Mouse (Mus musculus) MEL (cell line): ENCODE measurements around the gene Cuzd1. TPM values are rescaled to one million over a fixed set of nuclear protein-coding genes. Genes with fewer than 3 reads are reported as not detected.
A peak's percentile ranks its signal among the peaks of the same experiment; 100 is the strongest.

ENCODE experiments used
- DNase-seq: peaks from one replicate; pipeline ENCODE4 v3.0.0; 2011; ENCODE audit warnings: low read depth, low spot score
- H3K27ac ChIP-seq: 2 replicates; pipeline ENCODE4 v1.5.1; 2012; ENCODE audit warnings: low read depth, mild to moderate bottlenecking, control low read depth, low read length, moderate library complexity; ENCODE audit not compliant: control insufficient read depth
- H3K27me3 ChIP-seq, 2 experiments: fragments of 150-350 bp in 1 of 2; sonication (generic) in 1 of 2; 2 replicates each; pipeline ENCODE4 v1.6.1; 2012; ENCODE audit warnings: low read length in 2 of 2, mild to moderate bottlenecking in 2 of 2, improper control_type of control experiment in 1 of 2, moderate library complexity in 1 of 2; ENCODE audit not compliant: insufficient read depth in 2 of 2, control insufficient read depth in 1 of 2
- H3K36me3 ChIP-seq, 2 experiments: 2 replicates each; pipeline ENCODE4 v1.6.1; 2012 to 2014; ENCODE audit warnings: low read length in 2 of 2, improper control_type of control experiment in 1 of 2, inconsistent platforms in 1 of 2, mild to moderate bottlenecking in 1 of 2; ENCODE audit not compliant: insufficient read depth in 2 of 2, control insufficient read depth in 1 of 2
- H3K4me1 ChIP-seq, 2 experiments: fragments of 150-350 bp in 1 of 2; sonication (generic) in 1 of 2; 2 replicates each; pipeline ENCODE4 v1.6.1; 2012; ENCODE audit warnings: low read length in 2 of 2, improper control_type of control experiment in 1 of 2, mild to moderate bottlenecking in 1 of 2; ENCODE audit not compliant: insufficient read depth in 2 of 2, control insufficient read depth in 1 of 2
- H3K4me3 ChIP-seq, 2 experiments: fragments of 150-350 bp in 1 of 2; sonication (generic) in 1 of 2; 2 replicates each; pipeline ENCODE4 v1.5.1; 2012; ENCODE audit warnings: low read depth in 2 of 2, low read length in 2 of 2, mild to moderate bottlenecking in 2 of 2, moderate library complexity in 2 of 2, control low read depth in 1 of 2, improper control_type of control experiment in 1 of 2; ENCODE audit not compliant: control insufficient read depth in 1 of 2, insufficient read depth in 1 of 2
- H3K79me2 ChIP-seq: 2 replicates; pipeline ENCODE4 v1.6.1; 2012; ENCODE audit warnings: mild to moderate bottlenecking, low read length, moderate library complexity; ENCODE audit not compliant: control insufficient read depth, poor library complexity, insufficient read depth
- H3K9ac ChIP-seq: 2 replicates; pipeline ENCODE4 v1.6.1; 2012; ENCODE audit warnings: low read depth, mild to moderate bottlenecking, control low read depth, low read length, moderate library complexity; ENCODE audit not compliant: control insufficient read depth, poor library complexity, severe bottlenecking
- H3K9me3 ChIP-seq: fragments of 150-350 bp; sonication (generic); replicated peaks from 2 replicates; pipeline ENCODE4 v1.6.1; 2012; ENCODE audit warnings: mild to moderate bottlenecking, low read length, improper control_type of control experiment, moderate library complexity; ENCODE audit not compliant: insufficient read depth
- BHLHE40 ChIP-seq: IDR thresholded peaks from 2 replicates; pipeline ENCODE4 v1.6.1; 2012; ENCODE audit warnings: low read depth, mild to moderate bottlenecking, inconsistent platforms, low read length, improper control_type of control experiment, borderline replicate concordance
- CHD1 ChIP-seq: IDR thresholded peaks from 2 replicates; pipeline ENCODE4 v1.6.1; 2012; ENCODE audit warnings: low read depth, mild to moderate bottlenecking, inconsistent platforms, low read length, improper control_type of control experiment
- CHD2 ChIP-seq: IDR thresholded peaks from 2 replicates; pipeline ENCODE4 v1.6.1; 2011; ENCODE audit warnings: low read length, improper control_type of control experiment
- CTCF ChIP-seq, 3 experiments: IDR thresholded peaks in 2 of 3; conservative IDR thresholded peaks in 1 of 3; 2 replicates each; pipeline ENCODE4 v1.5.1; 2011 to 2012; ENCODE audit warnings: low read length in 3 of 3, low read depth in 2 of 3, mild to moderate bottlenecking in 2 of 3, improper control_type of control experiment in 1 of 3, inconsistent platforms in 1 of 3, mixed read lengths in 1 of 3, moderate library complexity in 1 of 3; ENCODE audit not compliant: control insufficient read depth in 1 of 3, insufficient read depth in 1 of 3, poor library complexity in 1 of 3, severe bottlenecking in 1 of 3
- E2F4 ChIP-seq: IDR thresholded peaks from 2 replicates; pipeline ENCODE4 v1.6.1; 2011; ENCODE audit warnings: low read depth, low read length, improper control_type of control experiment, borderline replicate concordance
- ELF1 ChIP-seq: IDR thresholded peaks from 2 replicates; pipeline ENCODE4 v1.6.1; 2014; ENCODE audit warnings: low read depth, mild to moderate bottlenecking, inconsistent platforms, low read length, improper control_type of control experiment, moderate library complexity
- EP300 ChIP-seq, 2 experiments: IDR thresholded peaks; 2 replicates each; pipeline ENCODE4 v1.6.1; 2011; ENCODE audit warnings: improper control_type of control experiment in 2 of 2, low read length in 2 of 2, low read depth in 1 of 2, mild to moderate bottlenecking in 1 of 2
- ETS1 ChIP-seq: IDR thresholded peaks from 2 replicates; pipeline ENCODE4 v1.6.1; 2012; ENCODE audit warnings: low read depth, mild to moderate bottlenecking, inconsistent platforms, low read length, improper control_type of control experiment, moderate library complexity
- GABPA ChIP-seq: IDR thresholded peaks from 2 replicates; pipeline ENCODE4 v1.6.1; 2012; ENCODE audit warnings: low read depth, mild to moderate bottlenecking, inconsistent platforms, low read length, improper control_type of control experiment, moderate library complexity
- GATA1 ChIP-seq: IDR thresholded peaks from 2 replicates; pipeline ENCODE4 v1.6.1; 2011; ENCODE audit warnings: low read depth, low read length, improper control_type of control experiment
- HCFC1 ChIP-seq: IDR thresholded peaks from 2 replicates; pipeline ENCODE4 v1.6.1; 2012; ENCODE audit warnings: low read depth, mild to moderate bottlenecking, inconsistent platforms, low read length, improper control_type of control experiment, moderate library complexity
- JUND ChIP-seq: IDR thresholded peaks from 2 replicates; pipeline ENCODE4 v1.6.1; 2011; ENCODE audit warnings: low read depth, mild to moderate bottlenecking, improper control_type of control experiment, low read length
- KAT2A ChIP-seq: conservative IDR thresholded peaks from 2 replicates; pipeline ENCODE4 v1.6.1; 2012; ENCODE audit warnings: low read depth, low read length, improper control_type of control experiment, inconsistent platforms
- MAFK ChIP-seq: IDR thresholded peaks from 2 replicates; pipeline ENCODE4 v1.6.1; 2011; ENCODE audit warnings: low read depth, mild to moderate bottlenecking, low read length, improper control_type of control experiment, borderline replicate concordance
- MAX ChIP-seq: IDR thresholded peaks from 2 replicates; pipeline ENCODE4 v1.6.1; 2011; ENCODE audit warnings: low read length, improper control_type of control experiment
- MAZ ChIP-seq: IDR thresholded peaks from 2 replicates; pipeline ENCODE4 v1.6.1; 2012; ENCODE audit warnings: low read depth, mild to moderate bottlenecking, inconsistent platforms, low read length, improper control_type of control experiment
- MEF2A ChIP-seq: IDR thresholded peaks from 2 replicates; pipeline ENCODE4 v1.6.1; 2014; ENCODE audit warnings: low read depth, mild to moderate bottlenecking, inconsistent platforms, low read length, improper control_type of control experiment; ENCODE audit not compliant: poor library complexity, insufficient replicate concordance, severe bottlenecking; ENCODE audit errors: extremely low read depth
- MXI1 ChIP-seq: IDR thresholded peaks from 2 replicates; pipeline ENCODE4 v1.6.1; 2011; ENCODE audit warnings: mild to moderate bottlenecking, low read depth, low read length, improper control_type of control experiment
- MYB ChIP-seq: IDR thresholded peaks from 2 replicates; pipeline ENCODE4 v1.6.1; 2011; ENCODE audit warnings: mild to moderate bottlenecking, low read depth, low read length, improper control_type of control experiment
- MYC ChIP-seq: IDR thresholded peaks from 2 replicates; pipeline ENCODE4 v1.6.1; 2011; ENCODE audit warnings: low read depth, mild to moderate bottlenecking, low read length, improper control_type of control experiment, moderate library complexity
- NELFE ChIP-seq: IDR thresholded peaks from 2 replicates; pipeline ENCODE4 v1.6.1; 2011; ENCODE audit warnings: low read depth, low read length, improper control_type of control experiment
- NRF1 ChIP-seq: IDR thresholded peaks from 2 replicates; pipeline ENCODE4 v1.6.1; 2014; ENCODE audit warnings: low read depth, mild to moderate bottlenecking, inconsistent platforms, low read length, improper control_type of control experiment, moderate library complexity; ENCODE audit not compliant: poor library complexity, insufficient read depth, severe bottlenecking
- POLR2A ChIP-seq, 2 experiments: IDR thresholded peaks; 2 replicates each; pipeline ENCODE4 v1.6.1; 2011 to 2012; ENCODE audit warnings: low read length in 2 of 2, mild to moderate bottlenecking in 2 of 2, control low read depth in 1 of 2, improper control_type of control experiment in 1 of 2, low read depth in 1 of 2, moderate library complexity in 1 of 2; ENCODE audit not compliant: control insufficient read depth in 1 of 2, insufficient read depth in 1 of 2, poor library complexity in 1 of 2
- POLR2AphosphoS2 ChIP-seq: IDR thresholded peaks from 2 replicates; pipeline ENCODE4 v1.6.1; 2011; ENCODE audit warnings: low read length, improper control_type of control experiment
- RAD21 ChIP-seq: IDR thresholded peaks from 2 replicates; pipeline ENCODE4 v1.6.1; 2011; ENCODE audit warnings: mild to moderate bottlenecking, low read depth, low read length, improper control_type of control experiment
- RCOR1 ChIP-seq: IDR thresholded peaks from 2 replicates; pipeline ENCODE4 v1.6.1; 2012; ENCODE audit warnings: low read depth, mild to moderate bottlenecking, inconsistent platforms, low read length, improper control_type of control experiment
- SMC3 ChIP-seq: IDR thresholded peaks from 2 replicates; pipeline ENCODE4 v1.6.1; 2011; ENCODE audit warnings: low read depth, low read length, improper control_type of control experiment
- TBP ChIP-seq: IDR thresholded peaks from 2 replicates; pipeline ENCODE4 v1.8.0; 2011; ENCODE audit warnings: low read depth, low read length, improper control_type of control experiment
- TCF12 ChIP-seq: IDR thresholded peaks from 2 replicates; pipeline ENCODE4 v1.6.1; 2014; ENCODE audit warnings: low read depth, mild to moderate bottlenecking, inconsistent platforms, low read length, improper control_type of control experiment, moderate library complexity
- UBTF ChIP-seq: IDR thresholded peaks from 2 replicates; pipeline ENCODE4 v1.6.1; 2012; ENCODE audit warnings: low read depth, mild to moderate bottlenecking, inconsistent platforms, low read length, improper control_type of control experiment, moderate library complexity, borderline replicate concordance; ENCODE audit not compliant: insufficient read depth
- USF1 ChIP-seq: IDR thresholded peaks from 2 replicates; pipeline ENCODE4 v1.6.1; 2014; ENCODE audit warnings: low read depth, mild to moderate bottlenecking, inconsistent platforms, low read length, improper control_type of control experiment, moderate library complexity
- USF2 ChIP-seq, 2 experiments: IDR thresholded peaks; 2 replicates each; pipeline ENCODE4 v1.6.1; 2011 to 2012; ENCODE audit warnings: improper control_type of control experiment in 2 of 2, low read length in 2 of 2, borderline replicate concordance in 1 of 2, inconsistent platforms in 1 of 2, low read depth in 1 of 2, mild to moderate bottlenecking in 1 of 2; ENCODE audit not compliant: insufficient read depth in 1 of 2
- ZC3H11A ChIP-seq: IDR thresholded peaks from 2 replicates; pipeline ENCODE4 v1.6.1; 2012; ENCODE audit warnings: low read depth, mild to moderate bottlenecking, inconsistent platforms, low read length, improper control_type of control experiment
- ZKSCAN1 ChIP-seq: IDR thresholded peaks from 2 replicates; pipeline ENCODE4 v1.6.1; 2012; ENCODE audit warnings: low read depth, mild to moderate bottlenecking, inconsistent platforms, low read length, improper control_type of control experiment, moderate library complexity
- ZMIZ1 ChIP-seq: IDR thresholded peaks from 2 replicates; pipeline ENCODE4 v1.6.1; 2012; ENCODE audit warnings: low read depth, mild to moderate bottlenecking, inconsistent platforms, low read length, improper control_type of control experiment, moderate library complexity
- polyA plus RNA-seq, 2 experiments: library from polyadenylated mRNA; stranded (reverse) in 1 of 2; unstranded in 1 of 2; fragments of >175 nt in 1 of 2; fragments of >200 nt in 1 of 2; gene quantifications; 2 replicates each; pipeline versions ENCODE4 v1.2.1 to v1.2.4; 2012; ENCODE audit warnings: low replicate concordance in 2 of 2, low read depth in 1 of 2; ENCODE audit not compliant: insufficient read length in 2 of 2, insufficient read depth in 1 of 2, missing spikeins in 1 of 2
- total RNA-seq: library from RNA; depleted of rRNA; stranded (reverse); fragments of 300-350 nt; gene quantifications from 2 replicates; pipeline ENCODE4 v1.2.3, GENCODE M21; 2012

Cuzd1 gene
- total and polyA plus RNA-seq, 3 experiments, result not detected

DNA sequence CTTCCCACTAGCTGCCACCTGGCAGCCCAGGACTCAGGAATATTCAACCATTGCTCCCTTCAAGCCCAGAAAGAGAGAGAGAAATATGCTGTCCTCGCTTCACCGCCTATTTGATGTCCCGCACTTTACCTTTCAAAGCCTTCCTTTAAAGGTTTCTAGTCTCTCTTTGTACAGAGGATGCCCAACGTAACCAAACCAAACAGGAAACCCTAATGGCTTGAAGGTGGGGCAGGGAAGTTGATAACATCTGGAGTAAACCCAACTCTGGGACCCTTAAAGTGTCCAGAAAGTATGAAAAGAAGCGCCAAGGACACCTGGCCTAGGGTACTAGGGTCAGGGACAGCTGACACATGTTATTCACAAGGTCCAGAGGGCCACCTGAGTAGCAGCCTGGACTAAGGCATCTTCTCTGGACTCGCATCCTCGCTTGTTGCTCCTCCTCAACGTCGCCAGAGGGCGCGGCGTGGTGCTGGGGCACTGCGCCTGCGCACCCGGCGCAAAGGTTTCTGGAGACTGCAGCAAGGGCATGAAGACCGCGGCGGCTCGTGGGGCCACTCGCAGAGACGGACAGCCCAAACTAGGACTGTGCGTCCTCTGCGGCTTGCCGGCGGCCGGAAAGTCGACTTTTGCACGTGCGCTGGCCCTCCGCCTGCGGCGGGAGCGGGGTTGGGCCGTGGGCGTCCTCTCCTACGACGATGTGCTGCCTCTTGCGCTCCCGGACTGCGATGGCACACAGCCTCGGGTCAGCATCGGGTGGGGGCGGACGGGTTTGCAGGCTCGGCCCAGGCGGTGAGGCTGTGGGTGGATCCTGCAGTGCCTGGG is 48.8 kb upstream of the Cuzd1 start, which contains the start of gene Pstk:
Pstk (plus strand) TSS at position 494 of the 822 bp plus-strand sequence.
- H3K9me3 ChIP-seq, result no peaks in the 10 kb centered on the region
- TF ChIP-seq MAX (peak; percentile 46; the same call in 1 of the 2 replicates), ZC3H11A (no peak), E2F4 (no peak), CHD2 (no peak), BHLHE40 (no peak; the same call in 1 of the 2 replicates), USF1 (no peak), MYC (peak; percentile 42; the same call in 1 of the 2 replicates), RCOR1 (no peak), SMC3 (peak; percentile 63), NELFE (peak; percentile 93), NRF1 (peak; percentile 96), MAFK (no peak), ZKSCAN1 (no peak), ETS1 (no peak), MYB (no peak), GABPA (no peak), UBTF (no peak), POLR2A (IDR thresholded peaks at IDR 0.05; ENCODE audit: control insufficient read depth in 1 of 2, insufficient read depth in 1 of 2, low read depth in 1 of 2, low read length in 2 of 2, poor library complexity in 1 of 2) (peak; percentile 77 to 96), USF2 (IDR thresholded peaks at IDR 0.05; ENCODE audit: borderline replicate concordance in 1 of 2, insufficient read depth in 1 of 2, low read depth in 1 of 2, low read length in 2 of 2) (no peak), RAD21 (no peak; the same call in 1 of the 2 replicates), ELF1 (no peak), MXI1 (peak; percentile 53), MAZ (no peak), POLR2AphosphoS2 (peak; percentile 70), EP300 (IDR thresholded peaks at IDR 0.05; ENCODE audit: low read depth in 1 of 2, low read length in 2 of 2) (no peak), TBP (no peak), CTCF (IDR thresholded peaks at IDR 0.05 in 2 of 3, conservative IDR thresholded peaks at IDR 0.05 in 1 of 3; ENCODE audit: control insufficient read depth in 1 of 3, insufficient read depth in 1 of 3, low read depth in 2 of 3, low read length in 3 of 3, poor library complexity in 1 of 3, severe bottlenecking in 1 of 3) (peak; percentile 69 to 86 (median 80)), TCF12 (peak; percentile 21; the same call in 1 of the 2 replicates), MEF2A (no peak), HCFC1 (peak; percentile 77), GATA1 (peak; percentile 36; the same call in 1 of the 2 replicates), ZMIZ1 (peak; percentile 62; the same call in 1 of the 2 replicates), JUND (no peak), KAT2A (no peak), CHD1 (no peak)

More for the DNA sequence above, 48.8 kb upstream of the Cuzd1 start, which contains the start of gene Pstk:
- peak within 1 kb of the TSS; percentile 71 for H3K27ac ChIP-seq
- H3K79me2 ChIP-seq, result peaks cover 1% of the 10 kb centered on the region; the same call in 1 of the 2 replicates
- peak within 1 kb of the TSS; percentile 88 for H3K9ac ChIP-seq
- H3K36me3 ChIP-seq, result peaks cover 0 to 15% of the 10 kb centered on the region in 2 experiments; a peak in 2 of 4 replicates
- peaks cover 2 to 16% of the 10 kb centered on the region in 2 experiments; a peak in 3 of 4 replicates for H3K4me1 ChIP-seq
- peak within 1 kb of the TSS; percentile 81 to 87 for H3K4me3 ChIP-seq
- DNase-seq, result peak; percentile 94
- no peaks in the 10 kb centered on the region for H3K27me3 ChIP-seq
